9 mouse cellular contexts compared by ENCODE assay signal in genomic region chr14:7105124-7105802, GRCm38 (mm10). TPM values are rescaled to one million over a fixed set of nuclear protein-coding genes. Genes with fewer than 3 reads are reported as not detected.
A peak's percentile ranks its signal among the peaks of the same experiment; 100 is the strongest.
DNase-seq lines count a peak whose midpoint lies in the region; ATAC-seq and TF ChIP-seq lines count a peak whose summit lies in the region.
"Not testable (repeated sequence)": the region's sequence is repeated elsewhere in the genome, so short reads cannot be mapped to it uniquely, and the experiment has no call there.
"Had no signal": no experiment of that assay in that cellular context is flagged by ENCODE, and none has a peak within 500 bp of the region (broad histone marks: within the 10 kb centered on the region; RNA-seq: fewer than 3 reads in every experiment).

No protein-coding gene starts in this region.

- not testable (repeated sequence) for TF ChIP-seq POLR2A in limb, embryonic 14.5 days (IDR thresholded peaks at IDR 0.05; ENCODE audit: borderline replicate concordance, extremely low read depth, insufficient read depth, insufficient read length)

- not testable (repeated sequence) for H3K27me3 ChIP-seq in forebrain, embryonic 15.5 days; limb, embryonic 14.5 days (ENCODE audit: control insufficient read depth, insufficient read depth, low read length); midbrain, embryonic 15.5 days (replicated peaks); splenic B cell, adult 2 months (ENCODE audit: control insufficient read depth, insufficient read depth, low read length, poor library complexity, severe bottlenecking)

- intact Hi-C loops in heart, postnatal 10 days (cut with DNase I) = not testable (repeated sequence)

- peak overlapping the region; percentile 48 for H3K4me3 ChIP-seq in forebrain, embryonic 15.5 days
- peak overlapping the region; percentile 38 for H3K4me3 ChIP-seq in limb, embryonic 14.5 days (replicated peaks; ENCODE audit: low read length)
- H3K4me3 ChIP-seq in midbrain, embryonic 15.5 days = peak overlapping the region; percentile 50

- DNase-seq in cerebellum, postnatal 10 days = peak; percentile 22 to 31
- DNase-seq in heart, postnatal 10 days = peak; percentile 3
- DNase-seq in kidney, postnatal 10 days = peak; percentile 10
- DNase-seq in limb, embryonic 14.5 days (ENCODE audit: low spot score) = peak; percentile 2
- DNase-seq in splenic B cell, adult 2 months (ENCODE audit: low read depth, low spot score) = peak; percentile 0

- H3K4me2 ChIP-seq in forebrain, embryonic 15.5 days (replicated peaks) = peak overlapping the region; percentile 53
- peak overlapping the region; percentile 51 for H3K4me2 ChIP-seq in limb, embryonic 14.5 days (replicated peaks; ENCODE audit: low read depth, low read length, severe bottlenecking)
- H3K4me2 ChIP-seq in midbrain, embryonic 15.5 days = peak overlapping the region; percentile 51

- WGBS in forebrain, embryonic 15.5 days = 1% methylated on average over 10 of the region's 54 CpGs
- 0% methylated on average over 3 of the region's 54 CpGs for WGBS in limb, embryonic 14.5 days
- WGBS in midbrain, embryonic 15.5 days = 0% methylated on average over 10 of the region's 54 CpGs

- H3K9me3 ChIP-seq in forebrain, embryonic 15.5 days; limb, embryonic 14.5 days (ENCODE audit: control insufficient read depth, low read length); midbrain, embryonic 15.5 days: not testable (repeated sequence)

- H3K9ac ChIP-seq in forebrain, embryonic 15.5 days (replicated peaks) = peak overlapping the region; percentile 65
- H3K9ac ChIP-seq in limb, embryonic 14.5 days (ENCODE audit: low read depth, low read length, severe bottlenecking) = peak overlapping the region; percentile 56
- peak overlapping the region; percentile 75 for H3K9ac ChIP-seq in midbrain, embryonic 15.5 days

- H3K4me1 ChIP-seq in forebrain, embryonic 15.5 days; limb, embryonic 14.5 days (ENCODE audit: control insufficient read depth, insufficient read depth, low read length); midbrain, embryonic 15.5 days: not testable (repeated sequence)

- not testable (repeated sequence) for H3K36me3 ChIP-seq in forebrain, embryonic 15.5 days; limb, embryonic 14.5 days (ENCODE audit: control insufficient read depth, insufficient read depth, low read length); midbrain, embryonic 15.5 days (replicated peaks); splenic B cell, adult 2 months (ENCODE audit: control insufficient read depth, insufficient read depth, low read length, poor library complexity, severe bottlenecking)

- peak overlapping the region; percentile 78 for H3K27ac ChIP-seq in forebrain, embryonic 15.5 days (replicated peaks)
- not testable (repeated sequence) for H3K27ac ChIP-seq in limb, embryonic 14.5 days (replicated peaks; ENCODE audit: low read depth, low read length)
- H3K27ac ChIP-seq in midbrain, embryonic 15.5 days = peak overlapping the region; percentile 90

- ATAC-seq in forebrain, embryonic 15.5 days (replicated peaks) = peak; percentile 80
- not testable (repeated sequence) for ATAC-seq in limb, embryonic 14.5 days (ENCODE audit: low FRiP score, low read depth)
- peak; percentile 93 for ATAC-seq in midbrain, embryonic 15.5 days (replicated peaks)

RNA-seq across cellular contexts. Expression of gene Gm3696, which starts 4.8 kb away (rescaled TPM):
- polyA plus RNA-seq in forebrain, embryonic 15.5 days (2015; fragmentation: Nextera tagmentation; extraction: Ambion mirVana) = 2.7 and 4.8 TPM in 2 replicates
- under 1 TPM; 0.22 to 0.29 TPM for total RNA-seq in heart, postnatal 10 days (2021)
- 3.6 and 3.8 TPM in 2 replicates for polyA plus RNA-seq in limb, embryonic 14.5 days (2012; rRNA removed)
- polyA plus RNA-seq in limb, embryonic 14.5 days (2014; fragmentation: Nextera tagmentation; extraction: Ambion mirVana) = 1.6 and 1.8 TPM in 2 replicates
- 7.6 and 9.1 TPM in 2 replicates for polyA plus RNA-seq in midbrain, embryonic 15.5 days (2015; fragmentation: Nextera tagmentation; extraction: Ambion mirVana)
- total RNA-seq: megakaryocyte-erythroid progenitor cell, adult 5-6 weeks had no signal
- polyA plus RNA-seq: kidney, adult 2 months had no signal

RNA-seq across cellular contexts. Expression of gene Gm6676, which starts 19.9 kb away (rescaled TPM):
- polyA plus RNA-seq in forebrain, embryonic 15.5 days (2015; fragmentation: Nextera tagmentation; extraction: Ambion mirVana) = not detected in 2 replicates
- not detected for total RNA-seq in heart, postnatal 10 days (2021)
- polyA plus RNA-seq in limb, embryonic 14.5 days (2012; rRNA removed) = not detected in 2 replicates
- polyA plus RNA-seq in limb, embryonic 14.5 days (2014; fragmentation: Nextera tagmentation; extraction: Ambion mirVana) = not detected in 2 replicates
- not detected in 2 replicates for polyA plus RNA-seq in midbrain, embryonic 15.5 days (2015; fragmentation: Nextera tagmentation; extraction: Ambion mirVana)
- total RNA-seq: megakaryocyte-erythroid progenitor cell, adult 5-6 weeks had no signal
- polyA plus RNA-seq: kidney, adult 2 months had no signal
